Mouse (Mus musculus) MEL (cell line): ENCODE measurements at regions not wholly inside any gene's neighbourhood (a gene's known extent, or its start where the extent isn't known, plus 50 kb on each side); places are given as distances from the start of the nearest gene placed in this dataset.

ENCODE experiments used
- DNase-seq: peaks from one replicate; pipeline ENCODE4 v3.0.0; 2011; ENCODE audit warnings: low read depth, low spot score
- H3K27ac ChIP-seq: 2 replicates; pipeline ENCODE4 v1.5.1; 2012; ENCODE audit warnings: low read depth, mild to moderate bottlenecking, control low read depth, low read length, moderate library complexity; ENCODE audit not compliant: control insufficient read depth
- H3K27me3 ChIP-seq, 2 experiments: fragments of 150-350 bp in 1 of 2; sonication (generic) in 1 of 2; 2 replicates each; pipeline ENCODE4 v1.6.1; 2012; ENCODE audit warnings: low read length in 2 of 2, mild to moderate bottlenecking in 2 of 2, improper control_type of control experiment in 1 of 2, moderate library complexity in 1 of 2; ENCODE audit not compliant: insufficient read depth in 2 of 2, control insufficient read depth in 1 of 2
- H3K36me3 ChIP-seq, 2 experiments: 2 replicates each; pipeline ENCODE4 v1.6.1; 2012 to 2014; ENCODE audit warnings: low read length in 2 of 2, improper control_type of control experiment in 1 of 2, inconsistent platforms in 1 of 2, mild to moderate bottlenecking in 1 of 2; ENCODE audit not compliant: insufficient read depth in 2 of 2, control insufficient read depth in 1 of 2
- H3K4me1 ChIP-seq, 2 experiments: fragments of 150-350 bp in 1 of 2; sonication (generic) in 1 of 2; 2 replicates each; pipeline ENCODE4 v1.6.1; 2012; ENCODE audit warnings: low read length in 2 of 2, improper control_type of control experiment in 1 of 2, mild to moderate bottlenecking in 1 of 2; ENCODE audit not compliant: insufficient read depth in 2 of 2, control insufficient read depth in 1 of 2
- H3K4me3 ChIP-seq, 2 experiments: fragments of 150-350 bp in 1 of 2; sonication (generic) in 1 of 2; 2 replicates each; pipeline ENCODE4 v1.5.1; 2012; ENCODE audit warnings: low read depth in 2 of 2, low read length in 2 of 2, mild to moderate bottlenecking in 2 of 2, moderate library complexity in 2 of 2, control low read depth in 1 of 2, improper control_type of control experiment in 1 of 2; ENCODE audit not compliant: control insufficient read depth in 1 of 2, insufficient read depth in 1 of 2
- H3K79me2 ChIP-seq: 2 replicates; pipeline ENCODE4 v1.6.1; 2012; ENCODE audit warnings: mild to moderate bottlenecking, low read length, moderate library complexity; ENCODE audit not compliant: control insufficient read depth, poor library complexity, insufficient read depth
- H3K9ac ChIP-seq: 2 replicates; pipeline ENCODE4 v1.6.1; 2012; ENCODE audit warnings: low read depth, mild to moderate bottlenecking, control low read depth, low read length, moderate library complexity; ENCODE audit not compliant: control insufficient read depth, poor library complexity, severe bottlenecking
- H3K9me3 ChIP-seq: fragments of 150-350 bp; sonication (generic); replicated peaks from 2 replicates; pipeline ENCODE4 v1.6.1; 2012; ENCODE audit warnings: mild to moderate bottlenecking, low read length, improper control_type of control experiment, moderate library complexity; ENCODE audit not compliant: insufficient read depth
- CHD1 ChIP-seq: IDR thresholded peaks from 2 replicates; pipeline ENCODE4 v1.6.1; 2012; ENCODE audit warnings: low read depth, mild to moderate bottlenecking, inconsistent platforms, low read length, improper control_type of control experiment
- CTCF ChIP-seq, 3 experiments: IDR thresholded peaks in 2 of 3; conservative IDR thresholded peaks in 1 of 3; 2 replicates each; pipeline ENCODE4 v1.5.1; 2011 to 2012; ENCODE audit warnings: low read length in 3 of 3, low read depth in 2 of 3, mild to moderate bottlenecking in 2 of 3, improper control_type of control experiment in 1 of 3, inconsistent platforms in 1 of 3, mixed read lengths in 1 of 3, moderate library complexity in 1 of 3; ENCODE audit not compliant: control insufficient read depth in 1 of 3, insufficient read depth in 1 of 3, poor library complexity in 1 of 3, severe bottlenecking in 1 of 3
- E2F4 ChIP-seq: IDR thresholded peaks from 2 replicates; pipeline ENCODE4 v1.6.1; 2011; ENCODE audit warnings: low read depth, low read length, improper control_type of control experiment, borderline replicate concordance
- ELF1 ChIP-seq: IDR thresholded peaks from 2 replicates; pipeline ENCODE4 v1.6.1; 2014; ENCODE audit warnings: low read depth, mild to moderate bottlenecking, inconsistent platforms, low read length, improper control_type of control experiment, moderate library complexity
- EP300 ChIP-seq, 2 experiments: IDR thresholded peaks; 2 replicates each; pipeline ENCODE4 v1.6.1; 2011; ENCODE audit warnings: improper control_type of control experiment in 2 of 2, low read length in 2 of 2, low read depth in 1 of 2, mild to moderate bottlenecking in 1 of 2
- GABPA ChIP-seq: IDR thresholded peaks from 2 replicates; pipeline ENCODE4 v1.6.1; 2012; ENCODE audit warnings: low read depth, mild to moderate bottlenecking, inconsistent platforms, low read length, improper control_type of control experiment, moderate library complexity
- JUND ChIP-seq: IDR thresholded peaks from 2 replicates; pipeline ENCODE4 v1.6.1; 2011; ENCODE audit warnings: low read depth, mild to moderate bottlenecking, improper control_type of control experiment, low read length
- MAFK ChIP-seq: IDR thresholded peaks from 2 replicates; pipeline ENCODE4 v1.6.1; 2011; ENCODE audit warnings: low read depth, mild to moderate bottlenecking, low read length, improper control_type of control experiment, borderline replicate concordance
- MAX ChIP-seq: IDR thresholded peaks from 2 replicates; pipeline ENCODE4 v1.6.1; 2011; ENCODE audit warnings: low read length, improper control_type of control experiment
- MAZ ChIP-seq: IDR thresholded peaks from 2 replicates; pipeline ENCODE4 v1.6.1; 2012; ENCODE audit warnings: low read depth, mild to moderate bottlenecking, inconsistent platforms, low read length, improper control_type of control experiment
- MEF2A ChIP-seq: IDR thresholded peaks from 2 replicates; pipeline ENCODE4 v1.6.1; 2014; ENCODE audit warnings: low read depth, mild to moderate bottlenecking, inconsistent platforms, low read length, improper control_type of control experiment; ENCODE audit not compliant: poor library complexity, insufficient replicate concordance, severe bottlenecking; ENCODE audit errors: extremely low read depth
- NELFE ChIP-seq: IDR thresholded peaks from 2 replicates; pipeline ENCODE4 v1.6.1; 2011; ENCODE audit warnings: low read depth, low read length, improper control_type of control experiment
- NRF1 ChIP-seq: IDR thresholded peaks from 2 replicates; pipeline ENCODE4 v1.6.1; 2014; ENCODE audit warnings: low read depth, mild to moderate bottlenecking, inconsistent platforms, low read length, improper control_type of control experiment, moderate library complexity; ENCODE audit not compliant: poor library complexity, insufficient read depth, severe bottlenecking
- POLR2A ChIP-seq, 2 experiments: IDR thresholded peaks; 2 replicates each; pipeline ENCODE4 v1.6.1; 2011 to 2012; ENCODE audit warnings: low read length in 2 of 2, mild to moderate bottlenecking in 2 of 2, control low read depth in 1 of 2, improper control_type of control experiment in 1 of 2, low read depth in 1 of 2, moderate library complexity in 1 of 2; ENCODE audit not compliant: control insufficient read depth in 1 of 2, insufficient read depth in 1 of 2, poor library complexity in 1 of 2
- POLR2AphosphoS2 ChIP-seq: IDR thresholded peaks from 2 replicates; pipeline ENCODE4 v1.6.1; 2011; ENCODE audit warnings: low read length, improper control_type of control experiment
- RCOR1 ChIP-seq: IDR thresholded peaks from 2 replicates; pipeline ENCODE4 v1.6.1; 2012; ENCODE audit warnings: low read depth, mild to moderate bottlenecking, inconsistent platforms, low read length, improper control_type of control experiment
- SIN3A ChIP-seq: IDR thresholded peaks from 2 replicates; pipeline ENCODE4 v1.6.1; 2012; ENCODE audit warnings: low read length, improper control_type of control experiment, inconsistent platforms
- TCF12 ChIP-seq: IDR thresholded peaks from 2 replicates; pipeline ENCODE4 v1.6.1; 2014; ENCODE audit warnings: low read depth, mild to moderate bottlenecking, inconsistent platforms, low read length, improper control_type of control experiment, moderate library complexity
- USF1 ChIP-seq: IDR thresholded peaks from 2 replicates; pipeline ENCODE4 v1.6.1; 2014; ENCODE audit warnings: low read depth, mild to moderate bottlenecking, inconsistent platforms, low read length, improper control_type of control experiment, moderate library complexity
- ZC3H11A ChIP-seq: IDR thresholded peaks from 2 replicates; pipeline ENCODE4 v1.6.1; 2012; ENCODE audit warnings: low read depth, mild to moderate bottlenecking, inconsistent platforms, low read length, improper control_type of control experiment
- ZMIZ1 ChIP-seq: IDR thresholded peaks from 2 replicates; pipeline ENCODE4 v1.6.1; 2012; ENCODE audit warnings: low read depth, mild to moderate bottlenecking, inconsistent platforms, low read length, improper control_type of control experiment, moderate library complexity
- ZNF384 ChIP-seq: IDR thresholded peaks from 2 replicates; pipeline ENCODE4 v1.6.1; 2012; ENCODE audit warnings: low read depth, mild to moderate bottlenecking, inconsistent platforms, low read length, improper control_type of control experiment

DNA sequence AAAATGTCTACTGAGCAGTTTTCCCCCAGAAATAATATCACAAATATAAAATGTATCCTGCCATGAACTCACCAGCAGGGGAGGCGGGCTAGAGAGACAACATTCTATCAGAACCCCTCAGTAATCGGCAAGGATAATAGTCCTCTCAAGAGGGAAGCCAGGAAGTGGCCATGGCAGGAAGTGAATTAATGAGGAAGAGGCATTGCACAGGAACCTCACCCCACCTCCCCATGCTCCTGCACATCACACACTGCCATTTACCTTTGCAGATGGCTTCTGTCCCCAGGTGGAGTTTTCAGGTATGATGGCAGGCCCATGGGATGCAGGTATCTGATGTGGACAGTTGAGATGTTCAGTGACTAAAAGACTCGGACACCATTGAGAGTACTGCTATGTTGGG is 185.9 kb upstream of the Tgfbr2 start:
- Histone ChIP-seq H3K9ac (no peak overlapping the region), H3K27ac (no peak overlapping the region), H3K36me3 (no peaks in the 10 kb centered on the region), H3K4me3 (no peak overlapping the region), H3K9me3 (no peaks in the 10 kb centered on the region), H3K27me3 (no peaks in the 10 kb centered on the region; a peak in 1 of 4 replicates), H3K4me1 (no peaks in the 10 kb centered on the region), H3K79me2 (no peaks in the 10 kb centered on the region)
- DNase-seq, result no peak
- no peak for TF ChIP-seq ZC3H11A
- TF ChIP-seq ZMIZ1, result no peak
- no peak for TF ChIP-seq NELFE
- TF ChIP-seq RCOR1, result no peak
- TF ChIP-seq MAZ, result no peak
- TF ChIP-seq MEF2A, result no peak
- TF ChIP-seq ELF1, result no peak
- no peak for TF ChIP-seq E2F4
- TF ChIP-seq SIN3A, result no peak
- no peak for TF ChIP-seq JUND
- TF ChIP-seq CHD1, result no peak
- no peak for TF ChIP-seq POLR2A (IDR thresholded peaks at IDR 0.05; ENCODE audit: control insufficient read depth in 1 of 2, insufficient read depth in 1 of 2, low read depth in 1 of 2, low read length in 2 of 2, poor library complexity in 1 of 2)
- TF ChIP-seq MAFK, result no peak
- TF ChIP-seq ZNF384, result no peak
- TF ChIP-seq NRF1, result no peak

DNA sequence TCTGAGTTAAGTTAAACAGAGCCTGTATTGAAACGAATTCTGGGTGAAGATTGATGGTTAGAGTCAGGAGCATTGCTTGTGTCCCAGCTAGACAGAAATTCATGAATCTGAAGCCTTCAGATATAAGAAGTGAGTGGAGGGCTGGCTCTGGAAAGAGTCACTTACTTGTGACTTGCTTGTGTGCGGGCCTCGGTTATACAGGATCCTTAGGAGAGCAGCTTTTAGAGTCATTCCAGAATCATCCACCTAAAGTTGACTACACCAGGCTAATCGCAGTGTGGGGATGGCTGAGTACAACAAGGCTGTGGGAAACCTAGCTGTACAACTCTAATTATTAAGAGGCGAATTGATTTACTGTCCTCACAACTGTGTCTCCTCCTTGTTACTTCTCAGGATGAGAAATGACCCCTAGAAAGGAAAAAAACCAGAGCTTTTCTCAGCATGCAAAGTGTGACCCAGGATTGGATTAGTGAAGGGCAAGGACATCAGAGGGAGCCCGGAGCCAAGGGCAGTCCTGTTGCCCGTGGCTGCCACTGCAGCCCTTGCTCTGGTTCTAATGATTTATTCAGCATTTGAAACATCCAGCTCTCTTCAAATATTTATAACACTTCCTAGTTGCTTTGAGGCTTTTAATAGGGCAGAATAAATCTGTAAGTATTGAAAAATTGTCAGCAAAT is 179.0 kb upstream of the Tgfbr2 start:
- H3K4me1 ChIP-seq, result no peaks in the 10 kb centered on the region
- no peak for TF ChIP-seq E2F4
- no peak for TF ChIP-seq USF1
- no peak for TF ChIP-seq MEF2A
- TF ChIP-seq ZNF384, result no peak
- TF ChIP-seq JUND, result no peak
- TF ChIP-seq ZMIZ1, result no peak
- TF ChIP-seq GABPA, result no peak
- TF ChIP-seq CTCF (IDR thresholded peaks at IDR 0.05 in 2 of 3, conservative IDR thresholded peaks at IDR 0.05 in 1 of 3; ENCODE audit: control insufficient read depth in 1 of 3, insufficient read depth in 1 of 3, low read depth in 2 of 3, low read length in 3 of 3, poor library complexity in 1 of 3, severe bottlenecking in 1 of 3), result no peak
- TF ChIP-seq NRF1, result no peak
- TF ChIP-seq POLR2AphosphoS2, result no peak
- TF ChIP-seq MAX, result no peak
- no peak for TF ChIP-seq TCF12
- TF ChIP-seq EP300 (IDR thresholded peaks at IDR 0.05; ENCODE audit: low read depth in 1 of 2, low read length in 2 of 2), result no peak
- TF ChIP-seq NELFE, result no peak
- TF ChIP-seq, all 39 proteins: peak for 0
- H3K4me3 ChIP-seq, result no peak overlapping the region
- H3K36me3 ChIP-seq, result no peaks in the 10 kb centered on the region
- no peaks in the 10 kb centered on the region for H3K9me3 ChIP-seq
- no peak for DNase-seq
- no peak overlapping the region for H3K27ac ChIP-seq
- H3K9ac ChIP-seq, result no peak overlapping the region
- no peaks in the 10 kb centered on the region for H3K27me3 ChIP-seq
- no peaks in the 10 kb centered on the region for H3K79me2 ChIP-seq
